Mouse (Mus musculus): ENCODE data around the gene Gm11487.
"Not testable (repeated sequence)": the region's sequence is repeated elsewhere in the genome, so short reads cannot be mapped to it uniquely, and the experiment has no call there.

Gene Gm11487

GRCm38 (mm10) chr4:73404972-73405371 is at the start of gene Gm11487:
TSS of gene Gm11487 (minus strand) at chr4:73405072.
- DNase-seq (ENCODE audit: low read depth, low spot score) = not testable (repeated sequence)

- peak; percentile 25 for DNase-seq (ENCODE audit: low read depth, low spot score)
Observed at GRCm38 (mm10) chr4:73444715-73445114, 39.8 kb upstream of the Gm11487 start.

GRCm38 (mm10) chr4:73442568-73442967 is 37.7 kb upstream of the Gm11487 start:
- no peak for DNase-seq (ENCODE audit: low read depth, low spot score)

GRCm38 (mm10) chr4:73425903-73426302 is 21.0 kb upstream of the Gm11487 start:
- no peak for DNase-seq (ENCODE audit: low read depth, low spot score)

- no peak for DNase-seq (ENCODE audit: low read depth, low spot score)
Observed at GRCm38 (mm10) chr4:73423049-73423448, 18.2 kb upstream of the Gm11487 start.

- no peak for DNase-seq (ENCODE audit: low read depth, low spot score)
Observed at GRCm38 (mm10) chr4:73366534-73366933, 38.3 kb downstream of the Gm11487 start.

Data from forelimb bud, embryonic 11.5 days (tissue).